Mouse (Mus musculus): Measurements from ENCODE around the gene Wdhd1.

The Wdhd1 gene

GRCm38 (mm10) chr14:47222631-47223450 is 53.8 kb downstream of the Wdhd1 start:
- in situ Hi-C loops (cut with MboI, MseI), result no loop called here

GRCm38 (mm10) chr14:47221567-47221966 is 55.1 kb downstream of the Wdhd1 start:
- in situ Hi-C loops (cut with MboI, MseI), result no loop called here

DNA sequence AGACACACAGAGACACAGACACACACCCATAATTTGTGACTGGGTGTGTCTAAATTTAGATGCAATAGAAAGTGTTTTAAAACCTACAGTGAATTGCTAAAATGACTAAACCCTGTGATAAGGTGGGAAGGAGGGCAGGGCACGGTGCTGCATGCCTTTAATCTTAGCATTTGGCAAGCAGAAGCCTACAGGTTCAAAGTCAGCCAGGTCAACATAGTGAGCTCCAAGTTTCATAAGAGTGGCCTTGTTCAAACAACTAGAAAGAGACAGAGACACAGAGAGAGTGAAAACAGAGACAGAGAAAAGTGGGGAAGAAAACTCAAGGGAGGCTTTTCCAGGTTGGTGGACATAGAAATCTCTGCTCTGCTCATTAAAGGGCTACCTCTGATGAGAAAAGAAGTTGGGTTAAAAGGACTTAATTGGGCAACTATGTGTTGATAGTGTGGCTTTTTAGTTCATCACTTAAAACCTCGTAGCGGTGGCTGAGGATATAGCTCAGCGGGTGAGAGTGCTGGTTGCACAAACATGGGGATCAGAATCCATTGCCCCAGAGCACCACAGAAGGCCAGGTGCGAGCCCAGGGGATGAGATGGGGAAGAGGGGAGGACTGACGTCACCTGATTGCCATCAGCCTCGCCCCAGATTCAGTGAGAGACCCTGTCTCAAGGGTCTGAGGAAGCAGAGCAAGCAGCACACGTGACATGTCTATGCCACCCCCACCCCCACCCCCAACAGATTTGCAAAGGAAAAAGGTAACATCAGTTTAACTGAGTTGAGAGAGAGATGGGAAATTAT is 56.2 kb downstream of the Wdhd1 start:
- in situ Hi-C loops (cut with MboI, MseI), result no loop called here

- in situ Hi-C loops (cut with MboI, MseI), result no loop called here
Observed at GRCm38 (mm10) chr14:47218766-47219606, 57.7 kb downstream of the Wdhd1 start.

GRCm38 (mm10) chr14:47216541-47216940 is 60.1 kb downstream of the Wdhd1 start:
- in situ Hi-C loops (cut with MboI, MseI), result no loop called here

GRCm38 (mm10) chr14:47214367-47214766 is 62.3 kb downstream of the Wdhd1 start:
- in situ Hi-C loops (cut with MboI, MseI), result no loop called here

DNA sequence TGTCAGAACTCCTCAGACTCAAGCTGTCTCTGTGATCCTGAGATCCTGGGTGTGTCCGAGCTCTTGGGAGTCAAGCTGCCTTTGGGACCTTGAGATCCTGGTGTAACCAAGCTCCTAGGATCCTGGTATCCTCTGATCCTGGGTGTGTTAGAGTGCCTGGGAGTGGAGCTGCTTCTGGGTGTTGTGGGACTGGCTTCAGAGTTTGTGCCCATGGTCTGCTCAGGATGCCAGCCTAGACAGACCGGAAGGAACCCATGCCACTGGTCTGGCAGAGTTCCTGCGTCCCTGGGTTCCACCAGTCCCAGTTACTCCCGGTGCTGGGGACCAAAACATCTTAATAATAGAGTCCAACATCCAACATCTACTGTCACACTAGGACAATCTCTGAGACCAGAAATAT is 63.4 kb downstream of the Wdhd1 start:
- in situ Hi-C loops (cut with MboI, MseI), result no loop called here

DNA sequence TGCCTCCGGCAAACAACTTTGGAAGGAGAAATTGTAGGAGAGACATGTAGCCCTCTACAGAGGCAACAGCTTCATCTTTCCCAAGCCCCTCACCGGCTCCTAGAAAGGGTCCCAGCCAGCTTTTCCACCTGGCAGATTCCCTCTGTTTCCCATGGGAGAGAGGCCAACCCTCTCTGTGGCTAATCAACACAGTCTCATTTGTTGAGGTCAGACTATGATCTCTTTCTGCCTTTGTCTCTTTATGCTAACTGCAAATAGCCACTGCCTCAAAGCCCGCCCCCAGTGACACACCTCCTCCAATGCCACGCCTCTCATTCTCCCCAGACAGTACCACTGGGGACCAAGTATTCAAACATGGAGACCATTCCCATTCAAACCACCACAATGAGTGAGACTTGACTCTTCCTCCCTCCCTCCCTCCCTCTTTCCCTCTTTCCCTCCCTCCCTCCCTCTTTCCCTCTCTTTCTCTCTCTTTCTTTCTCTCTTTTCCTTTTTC is 66.9 kb downstream of the Wdhd1 start:
- in situ Hi-C loops (cut with MboI, MseI), result no loop called here

GRCm38 (mm10) chr14:47208564-47209493 is 67.8 kb downstream of the Wdhd1 start:
- in situ Hi-C loops (cut with MboI, MseI), result no loop called here

GRCm38 (mm10) chr14:47206601-47207000 is 70.1 kb downstream of the Wdhd1 start:
- in situ Hi-C loops (cut with MboI, MseI), result no loop called here

DNA sequence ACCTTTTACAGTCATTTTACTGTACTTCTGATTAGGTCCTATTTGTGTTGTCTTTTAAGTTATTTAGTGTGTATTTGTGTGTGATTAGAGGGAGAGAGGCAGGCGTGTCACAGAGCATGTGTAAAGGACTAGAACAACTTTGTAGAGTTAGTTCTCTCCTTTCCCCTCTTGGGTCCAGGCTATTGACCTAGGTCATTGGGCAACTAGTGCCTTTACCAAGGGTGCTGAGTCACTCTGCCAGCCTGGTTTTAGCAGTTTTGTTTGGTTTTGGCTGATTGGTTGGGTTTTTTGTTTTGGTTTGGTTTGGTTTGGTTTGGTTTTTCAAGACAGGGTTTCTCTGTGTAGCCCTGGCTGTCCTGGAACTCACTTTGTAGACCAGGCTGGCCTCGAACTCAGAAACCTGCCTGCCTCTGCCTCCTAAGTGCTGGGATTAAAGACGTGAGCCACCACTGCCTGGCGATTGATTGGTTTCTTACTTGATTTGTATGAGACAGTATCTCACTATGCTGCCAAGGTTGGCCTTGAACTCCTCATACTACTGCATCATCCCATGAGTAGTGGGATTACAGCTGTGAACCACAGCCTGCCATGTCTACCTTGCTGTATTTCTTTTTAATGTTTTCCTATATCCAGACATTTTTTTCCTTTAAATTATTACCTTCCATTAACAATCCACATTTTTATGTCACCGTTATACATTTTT is 71.2 kb downstream of the Wdhd1 start:
- in situ Hi-C loops (cut with MboI, MseI), result no loop called here

- in situ Hi-C loops (cut with MboI, MseI), result no loop called here
Observed at GRCm38 (mm10) chr14:47197340-47197739, 79.3 kb downstream of the Wdhd1 start.

DNA sequence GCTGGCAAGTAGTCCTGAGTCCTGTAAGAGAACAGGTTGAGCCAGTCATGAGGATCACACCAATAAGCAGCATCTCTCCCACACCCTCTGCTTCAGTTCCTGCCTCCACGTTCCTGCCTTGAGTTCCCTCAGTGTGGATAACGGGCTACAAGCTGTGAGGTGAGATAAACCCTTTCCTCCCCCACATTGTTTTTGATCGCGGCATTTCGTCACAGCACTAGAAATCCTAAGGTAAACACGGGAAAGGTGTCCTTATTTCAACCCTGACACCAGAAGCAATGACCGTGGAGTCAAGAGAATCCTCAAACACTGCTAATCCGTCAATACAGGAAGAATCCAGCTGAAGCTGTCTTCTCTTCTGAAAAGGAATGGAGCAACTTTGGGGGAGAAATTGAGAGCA is 79.9 kb downstream of the Wdhd1 start:
- in situ Hi-C loops (cut with MboI, MseI), result no loop called here

GRCm38 (mm10) chr14:47194096-47194495 is 82.6 kb downstream of the Wdhd1 start:
- in situ Hi-C loops (cut with MboI, MseI), result no loop called here

DNA sequence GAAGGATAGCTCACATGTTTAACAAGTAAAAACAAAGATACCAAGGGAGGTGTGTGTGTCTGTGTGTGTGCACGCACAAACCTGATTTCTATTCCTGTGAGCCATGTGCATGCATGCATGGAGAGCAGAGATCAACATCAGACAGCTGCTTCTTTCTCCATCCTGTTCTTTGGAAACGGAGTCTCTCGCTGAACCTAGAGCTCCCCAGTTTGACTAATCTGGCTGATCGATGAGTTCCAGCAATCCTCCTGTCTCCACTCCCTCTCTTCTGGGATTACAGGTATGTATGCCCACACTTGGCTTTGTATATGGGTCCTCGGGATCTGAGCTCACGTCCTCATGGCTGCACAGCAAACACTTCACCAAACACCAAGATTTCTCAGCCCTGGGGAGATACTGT is 83.2 kb downstream of the Wdhd1 start:
- in situ Hi-C loops (cut with MboI, MseI), result no loop called here

DNA sequence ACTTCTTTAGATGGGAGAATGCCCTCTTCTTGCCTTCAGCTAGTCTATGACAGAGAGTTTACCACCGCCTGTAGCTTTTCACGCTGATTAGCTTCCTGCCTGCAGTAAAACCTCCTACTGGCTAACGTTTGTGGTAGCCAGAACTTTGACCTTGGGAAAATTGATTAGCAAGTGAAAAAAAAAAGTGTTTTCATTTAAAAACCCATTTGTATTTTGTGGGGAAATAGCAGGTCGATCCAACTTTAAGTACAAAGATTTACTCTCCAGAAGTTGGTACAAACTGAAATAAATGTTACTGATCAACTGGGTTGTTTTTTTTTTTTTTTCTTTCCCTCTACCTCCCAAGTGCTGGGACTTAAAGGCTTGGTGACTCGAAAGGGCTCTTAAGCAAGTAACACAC is 84.8 kb downstream of the Wdhd1 start:
- in situ Hi-C loops (cut with MboI, MseI), result no loop called here
